Mouse (Mus musculus) kidney, adult 8-10 months (tissue): ENCODE measurements around the gene Ing4.

Experiments used
- DNase-seq, 2 experiments: peaks; one replicate each; pipeline ENCODE4 v3.0.0; 2022

Gene Ing4

GRCm38 (mm10) chr6:125039533-125040153 lies at the start of gene Ing4:
Ing4 (plus strand) TSS chr6:125039760.
- DNase-seq: peak; percentile 94 to 95

DNA sequence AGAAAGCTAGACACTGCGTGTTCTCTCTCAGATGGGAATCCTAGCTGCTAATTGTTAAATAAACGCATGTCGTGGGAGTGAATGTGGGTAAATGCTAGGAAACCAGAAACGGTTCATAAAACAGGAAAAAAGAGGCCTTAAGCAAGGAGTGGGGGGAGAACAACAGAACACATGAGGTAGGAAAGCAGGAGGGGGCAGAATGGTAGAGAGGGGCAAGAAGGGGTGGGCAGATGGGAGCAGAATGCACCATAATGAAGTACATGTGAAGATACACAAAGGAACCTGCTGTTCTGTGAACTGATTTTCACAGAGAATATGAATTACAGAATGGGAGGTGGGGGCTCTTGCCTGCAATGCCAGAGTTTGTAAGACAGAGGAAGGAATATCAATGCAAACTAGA lies 47.3 kb upstream of the Ing4 start:
- no peak for DNase-seq

- DNase-seq: peak in 1 of 2 experiments; percentile 14
Measured at GRCm38 (mm10) chr6:124993365-124993764, 46.2 kb upstream of the Ing4 start.

GRCm38 (mm10) chr6:124993876-124994275 lies 45.7 kb upstream of the Ing4 start:
- no peak for DNase-seq

GRCm38 (mm10) chr6:124995246-124995645 lies 44.3 kb upstream of the Ing4 start:
- no peak for DNase-seq

GRCm38 (mm10) chr6:124995831-124996403 lies 43.6 kb upstream of the Ing4 start:
- DNase-seq: no peak

DNA sequence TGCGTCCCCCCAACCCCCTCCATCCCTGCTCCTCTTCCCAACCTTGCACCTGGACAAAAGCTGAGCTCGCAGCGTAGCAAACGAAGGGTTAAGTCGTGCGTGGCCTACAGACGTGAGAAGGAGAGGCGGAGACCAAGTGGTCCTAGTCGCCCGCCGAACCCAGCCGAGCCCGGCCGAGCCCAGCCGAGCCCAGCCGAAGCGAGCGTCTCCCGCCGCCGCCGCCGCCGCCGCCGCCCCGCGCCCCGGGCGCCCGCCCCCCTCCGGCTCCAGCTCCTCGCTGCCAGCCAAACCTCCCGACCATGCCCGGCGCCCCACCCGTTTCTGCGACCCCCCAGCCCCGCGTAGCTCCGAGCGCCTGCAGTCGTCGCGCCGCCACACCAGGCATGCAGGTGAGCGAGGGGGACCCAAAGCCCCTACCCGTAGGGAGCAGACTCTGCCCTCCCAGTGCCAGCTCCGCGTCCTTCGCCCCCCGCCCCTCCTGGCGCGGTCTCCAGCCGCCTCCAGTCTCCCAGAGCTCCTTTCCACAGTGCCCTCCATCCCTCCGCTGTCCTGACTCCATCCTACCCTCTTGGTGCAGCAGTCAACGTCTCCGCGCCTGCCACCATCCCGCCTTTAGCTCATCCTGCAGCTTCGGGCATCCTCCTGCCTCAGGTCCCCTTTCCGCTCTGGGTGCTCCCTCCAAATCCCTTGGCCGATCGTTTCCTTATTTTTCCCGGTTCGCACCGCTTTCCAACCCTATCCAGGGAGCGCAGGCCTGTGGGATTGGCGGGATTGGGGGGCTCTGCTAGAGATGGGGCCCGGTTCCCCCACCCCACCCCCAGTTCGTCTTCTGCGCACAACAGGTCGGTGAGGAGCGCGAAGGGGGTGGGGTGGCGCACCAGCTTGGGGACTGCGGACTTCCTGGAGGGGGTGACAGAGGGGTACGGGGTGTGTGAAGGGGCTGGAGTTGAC lies 42.7 kb upstream of the Ing4 start, which contains the start of gene Pianp:
Gene Pianp (plus strand): TSS at position 144 of the 951 bp plus-strand sequence.
- DNase-seq: peak; percentile 39 to 52

- DNase-seq: no peak
Measured at GRCm38 (mm10) chr6:124998066-124998465, 41.5 kb upstream of the Ing4 start.

- no peak for DNase-seq
Measured at GRCm38 (mm10) chr6:124999091-124999490, 40.5 kb upstream of the Ing4 start.

DNA sequence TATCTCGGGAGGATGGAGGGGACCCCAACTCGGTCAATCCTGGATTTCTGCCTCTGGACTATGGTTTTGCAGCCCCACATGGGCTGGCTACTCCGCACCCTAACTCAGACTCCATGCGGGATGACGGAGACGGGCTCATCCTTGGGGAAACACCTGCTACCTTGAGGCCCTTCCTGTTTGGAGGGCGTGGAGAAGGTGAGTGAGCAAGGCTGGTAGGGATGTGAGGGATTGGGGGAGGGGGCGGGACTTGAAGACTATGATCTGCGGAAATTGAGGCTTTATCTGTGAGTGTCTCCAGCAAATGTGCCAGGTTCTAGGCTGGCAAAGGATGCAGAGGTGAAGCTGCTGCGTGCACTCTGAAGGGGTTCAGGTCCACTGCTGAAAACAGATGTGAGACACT lies 40.0 kb upstream of the Ing4 start:
- DNase-seq: no peak

GRCm38 (mm10) chr6:125003706-125004105 lies 35.9 kb upstream of the Ing4 start:
- no peak for DNase-seq

DNA sequence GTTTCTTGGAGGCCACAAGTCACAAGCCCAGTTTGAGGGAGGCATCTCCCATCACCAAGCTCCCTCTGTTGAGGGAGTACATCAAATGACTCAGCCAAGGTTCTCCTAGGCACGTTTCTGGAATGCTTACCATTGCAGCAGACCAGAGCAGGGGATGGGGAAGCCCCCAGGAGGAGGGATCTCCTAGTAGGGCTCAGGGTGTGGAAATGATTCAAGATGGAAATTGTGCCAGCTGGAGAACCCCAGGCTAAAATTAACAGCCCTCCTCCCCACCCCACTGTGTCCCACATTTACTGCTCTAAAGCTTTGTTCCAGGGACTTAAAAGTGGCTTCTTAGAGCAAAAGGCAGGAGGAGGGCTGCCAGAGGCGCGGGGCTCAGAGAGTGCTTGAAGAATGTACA lies 34.5 kb upstream of the Ing4 start:
- DNase-seq: no peak

DNA sequence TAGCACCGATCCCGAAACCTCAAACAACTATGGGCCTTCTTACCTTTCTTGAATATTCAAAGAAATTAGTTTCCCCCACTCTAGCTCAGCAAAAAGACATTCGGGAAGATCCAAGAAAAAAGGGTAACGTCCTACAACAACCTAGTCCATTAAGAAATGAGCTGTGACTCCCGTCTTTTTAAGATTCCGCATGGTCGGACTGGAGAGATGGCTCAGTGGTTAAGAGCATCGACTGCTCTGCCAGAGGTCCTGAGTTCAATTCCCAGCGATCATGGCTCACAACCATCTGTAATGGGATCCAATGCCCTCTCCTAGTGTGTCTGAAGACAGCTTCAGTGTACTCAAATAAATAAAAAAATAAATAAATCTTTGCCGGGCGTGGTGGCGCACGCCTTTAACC lies 31.5 kb upstream of the Ing4 start:
- DNase-seq: no peak

GRCm38 (mm10) chr6:125008586-125009128 lies 30.9 kb upstream of the Ing4 start:
- peak; percentile 98 to 100 for DNase-seq

GRCm38 (mm10) chr6:125009129-125009180 lies 30.6 kb upstream of the Ing4 start, which contains the start of gene Zfp384:
Zfp384 (plus strand) TSS chr6:125009145.
- no peak for DNase-seq

DNA sequence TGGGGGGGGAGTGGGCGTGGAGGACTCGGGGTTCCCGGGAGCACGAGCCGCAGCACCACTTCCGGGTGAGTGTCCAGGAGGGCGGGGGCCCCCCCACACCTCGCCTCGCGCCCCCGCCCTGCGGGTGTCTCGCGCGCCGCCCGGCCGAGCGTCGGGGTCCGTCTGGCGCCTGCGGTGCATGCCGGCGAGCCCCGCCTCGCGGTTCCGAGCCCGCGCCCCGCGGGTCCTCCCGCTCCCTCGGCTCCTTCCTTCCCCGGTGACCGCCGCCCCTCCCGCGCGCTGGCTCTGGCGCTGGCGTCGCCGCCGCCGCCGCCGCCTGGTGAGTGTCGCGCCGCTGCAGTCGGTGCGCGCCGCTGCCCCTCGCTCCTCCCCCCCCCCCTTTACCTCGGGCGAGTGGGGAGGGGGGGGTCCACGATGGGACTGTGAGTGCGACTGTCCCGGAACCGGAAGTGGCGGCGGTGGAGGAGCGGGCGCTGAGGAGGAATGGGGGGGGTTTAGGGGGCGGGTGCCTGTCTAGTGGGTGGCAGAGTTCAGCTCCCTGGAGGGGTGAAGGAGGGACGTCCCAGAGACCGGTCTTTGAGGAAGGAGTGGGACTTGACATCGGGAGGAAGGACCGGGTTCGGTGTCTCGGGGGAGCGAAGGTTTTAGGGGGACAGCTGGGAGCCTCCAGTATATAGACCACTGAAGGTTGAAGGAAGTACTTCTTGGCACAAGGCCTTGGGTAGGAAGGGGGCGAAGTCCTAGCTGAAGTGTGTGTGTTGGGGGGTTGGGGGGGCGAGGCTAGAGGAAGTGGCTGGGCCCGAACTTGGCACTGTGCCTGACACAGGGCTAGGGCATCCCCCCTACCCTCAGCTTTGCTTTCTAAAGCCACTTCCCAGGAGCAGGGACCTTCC lies 30.1 kb upstream of the Ing4 start:
- DNase-seq: peak; percentile 71 to 74

GRCm38 (mm10) chr6:125017682-125018081 lies 21.9 kb upstream of the Ing4 start:
- no peak for DNase-seq

- DNase-seq: peak in 1 of 2 experiments; percentile 51
Measured at GRCm38 (mm10) chr6:125030532-125030931, 9.0 kb upstream of the Ing4 start.

DNA sequence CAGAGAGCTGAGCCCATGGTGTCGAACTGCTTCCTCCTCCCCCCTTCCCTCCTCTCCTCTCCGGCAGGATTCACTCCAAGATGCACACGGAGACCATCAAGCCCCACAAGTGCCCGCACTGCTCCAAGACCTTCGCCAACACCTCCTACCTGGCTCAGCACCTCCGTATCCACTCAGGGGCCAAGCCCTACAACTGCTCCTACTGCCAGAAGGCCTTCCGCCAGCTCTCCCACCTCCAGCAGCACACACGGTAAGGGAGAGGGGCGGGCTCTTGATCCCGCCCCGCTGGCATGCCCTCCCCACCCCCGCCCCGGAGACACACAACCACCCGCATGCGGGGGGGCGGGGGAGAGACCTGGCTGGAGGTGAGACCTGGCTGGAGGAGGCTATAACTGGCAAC lies 8.0 kb upstream of the Ing4 start:
- no peak for DNase-seq

GRCm38 (mm10) chr6:125038666-125039065 lies 894 bp upstream of the Ing4 start:
- no peak for DNase-seq

DNA sequence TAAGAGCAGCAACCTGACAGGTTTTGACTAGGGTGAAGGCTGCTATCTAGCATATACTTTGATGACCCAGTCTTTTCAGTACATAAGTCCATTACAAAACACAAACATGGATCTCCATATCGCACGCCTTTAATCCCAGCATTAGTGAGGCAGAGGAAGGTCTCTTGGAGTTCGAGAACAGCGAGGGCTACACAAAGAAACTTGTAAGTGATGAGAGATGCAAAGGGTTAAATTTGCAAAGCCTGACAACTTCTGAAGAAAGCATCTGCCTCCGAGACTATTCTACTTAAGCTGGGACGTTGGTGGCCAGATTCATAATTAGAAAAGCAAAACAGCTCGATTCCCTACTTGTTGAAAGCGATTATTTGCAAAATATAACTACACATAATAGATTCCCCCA lies 429 bp upstream of the Ing4 start:
- peak in 1 of 2 experiments; percentile 23 for DNase-seq

DNA sequence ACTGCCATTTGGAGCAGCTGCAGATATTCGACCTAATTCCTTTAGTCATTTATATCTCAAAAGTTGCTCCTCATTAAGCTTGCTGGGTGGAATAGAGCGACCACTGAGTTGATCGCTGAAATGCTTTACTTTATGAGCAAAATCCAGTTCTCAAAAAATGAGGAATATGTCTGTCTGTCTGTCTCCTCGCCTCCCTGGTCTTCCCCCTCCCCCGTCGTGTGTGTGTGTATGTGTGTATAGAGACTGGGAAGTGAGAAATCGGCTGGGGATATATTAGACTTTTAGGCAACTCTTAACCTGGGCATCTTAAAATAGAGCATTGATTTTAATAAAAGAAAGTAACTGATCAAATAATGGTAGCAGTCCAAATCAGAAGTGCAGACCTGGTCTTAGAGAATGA lies 661 bp downstream of the Ing4 start:
- no peak for DNase-seq

GRCm38 (mm10) chr6:125041047-125041446 lies 1.5 kb downstream of the Ing4 start:
- no peak for DNase-seq
